Mouse (Mus musculus) CH12.LX (cell line): ENCODE measurements around the gene Gmds. TPM values are rescaled to one million over a fixed set of nuclear protein-coding genes. Genes with fewer than 3 reads are reported as not detected.

Experiments used
- DNase-seq: peaks from one replicate; pipeline ENCODE4 v3.0.0-alpha.2; 2013; ENCODE audit errors: extremely low read depth
- H3K27ac ChIP-seq: 2 replicates; pipeline ENCODE4 v1.5.1; 2012; ENCODE audit warnings: low read depth, mild to moderate bottlenecking, control low read depth, moderate library complexity; ENCODE audit not compliant: insufficient read depth
- H3K27me3 ChIP-seq: replicated peaks from 2 replicates; pipeline ENCODE3; 2012; ENCODE audit warnings: inconsistent platforms
- H3K36me3 ChIP-seq, 2 experiments: replicated peaks in 1 of 2; 2 replicates each; pipeline versions ENCODE3 to v1.6.1; 2012; ENCODE audit warnings: inconsistent platforms in 1 of 2, low read length in 1 of 2, mild to moderate bottlenecking in 1 of 2, mixed read lengths in 1 of 2, moderate library complexity in 1 of 2; ENCODE audit not compliant: control insufficient read depth in 1 of 2, insufficient read depth in 1 of 2
- H3K4me1 ChIP-seq, 2 experiments: 2 replicates each; pipeline ENCODE4 v1.6.1; 2012; ENCODE audit warnings: inconsistent platforms in 1 of 2, moderate library complexity in 1 of 2; ENCODE audit not compliant: insufficient read depth in 2 of 2, control insufficient read depth in 1 of 2
- H3K4me2 ChIP-seq: 2 replicates; pipeline ENCODE4 v1.6.1; 2012; ENCODE audit warnings: low read depth, mild to moderate bottlenecking, control low read depth; ENCODE audit not compliant: poor library complexity, insufficient read depth, severe bottlenecking
- H3K4me3 ChIP-seq, 3 experiments: fragments of 150-350 bp in 1 of 3; sonication (generic) in 1 of 3; replicated peaks in 1 of 3; 2 replicates each; pipeline versions ENCODE3 to v1.5.1; 2011 to 2012; ENCODE audit warnings: low read depth in 2 of 3, low read length in 2 of 3, mild to moderate bottlenecking in 2 of 3, moderate library complexity in 2 of 3, control low read depth in 1 of 3, improper control_type of control experiment in 1 of 3, inconsistent platforms in 1 of 3, mixed read lengths in 1 of 3; ENCODE audit not compliant: poor library complexity in 1 of 3
- H3K79me2 ChIP-seq: replicated peaks from 2 replicates; pipeline ENCODE4 v1.6.1; 2012; ENCODE audit warnings: mild to moderate bottlenecking, moderate library complexity; ENCODE audit not compliant: control insufficient read depth, poor library complexity, insufficient read depth, severe bottlenecking; ENCODE audit errors: extremely low read depth
- H3K9ac ChIP-seq: 2 replicates; pipeline ENCODE4 v1.6.1; 2012; ENCODE audit warnings: low read depth, mild to moderate bottlenecking, control low read depth, moderate library complexity; ENCODE audit not compliant: insufficient read depth
- H3K9me3 ChIP-seq: replicated peaks from 2 replicates; pipeline ENCODE3; 2012; ENCODE audit warnings: low read length, inconsistent platforms, mixed read lengths
- BHLHE40 ChIP-seq: IDR thresholded peaks from 2 replicates; pipeline ENCODE4 v1.6.1; 2011; ENCODE audit warnings: mild to moderate bottlenecking, low read depth, low read length, improper control_type of control experiment
- CHD1 ChIP-seq: IDR thresholded peaks from 2 replicates; pipeline ENCODE4 v1.6.1; 2012; ENCODE audit warnings: low read depth, low read length, improper control_type of control experiment, inconsistent platforms
- CHD2 ChIP-seq: IDR thresholded peaks from 2 replicates; pipeline ENCODE4 v1.6.1; 2011; ENCODE audit warnings: low read length, improper control_type of control experiment
- CTCF ChIP-seq, 2 experiments: IDR thresholded peaks in 1 of 2; conservative IDR thresholded peaks in 1 of 2; 2 replicates each; pipeline ENCODE4 v1.5.1; 2011 to 2012; ENCODE audit warnings: low read depth in 2 of 2, low read length in 2 of 2, improper control_type of control experiment in 1 of 2, inconsistent platforms in 1 of 2, mild to moderate bottlenecking in 1 of 2, moderate library complexity in 1 of 2
- GABPA ChIP-seq: IDR thresholded peaks from 2 replicates; pipeline ENCODE4 v1.6.1; 2012; ENCODE audit warnings: low read depth, low read length, improper control_type of control experiment, inconsistent platforms; ENCODE audit not compliant: insufficient replicate concordance
- JUND ChIP-seq: conservative IDR thresholded peaks from 2 replicates; pipeline ENCODE4 v1.6.1; 2011; ENCODE audit warnings: low read depth, low read length, improper control_type of control experiment
- KAT2A ChIP-seq: IDR thresholded peaks from 2 replicates; pipeline ENCODE4 v1.6.1; 2012; ENCODE audit warnings: low read length, improper control_type of control experiment, inconsistent platforms; ENCODE audit not compliant: insufficient replicate concordance
- MAFK ChIP-seq: IDR thresholded peaks from 2 replicates; pipeline ENCODE4 v1.6.1; 2011; ENCODE audit warnings: low read length, improper control_type of control experiment; ENCODE audit not compliant: insufficient replicate concordance
- MXI1 ChIP-seq: IDR thresholded peaks from 2 replicates; pipeline ENCODE4 v1.6.1; 2011; ENCODE audit warnings: mild to moderate bottlenecking, low read depth, low read length, improper control_type of control experiment
- NELFE ChIP-seq: IDR thresholded peaks from 2 replicates; pipeline ENCODE4 v1.6.1; 2011; ENCODE audit warnings: low read depth, low read length, improper control_type of control experiment
- POLR2AphosphoS2 ChIP-seq: IDR thresholded peaks from 2 replicates; pipeline ENCODE4 v1.6.1; 2011; ENCODE audit warnings: low read depth, low read length, improper control_type of control experiment
- RAD21 ChIP-seq: IDR thresholded peaks from 2 replicates; pipeline ENCODE4 v1.6.1; 2011; ENCODE audit warnings: low read depth, mild to moderate bottlenecking, low read length, improper control_type of control experiment, moderate library complexity
- SIN3A ChIP-seq: IDR thresholded peaks from 2 replicates; pipeline ENCODE4 v1.6.1; 2012; ENCODE audit warnings: low read length, improper control_type of control experiment, inconsistent platforms
- SMC3 ChIP-seq: IDR thresholded peaks from 2 replicates; pipeline ENCODE4 v1.6.1; 2011; ENCODE audit warnings: low read depth, low read length, improper control_type of control experiment
- UBTF ChIP-seq: IDR thresholded peaks from 2 replicates; pipeline ENCODE4 v1.6.1; 2012; ENCODE audit warnings: low read depth, mild to moderate bottlenecking, inconsistent platforms, low read length, improper control_type of control experiment, moderate library complexity
- ZC3H11A ChIP-seq: IDR thresholded peaks from 2 replicates; pipeline ENCODE4 v1.6.1; 2012; ENCODE audit warnings: low read depth, mild to moderate bottlenecking, inconsistent platforms, low read length, improper control_type of control experiment
- ZKSCAN1 ChIP-seq: IDR thresholded peaks from 2 replicates; pipeline ENCODE4 v1.6.1; 2012; ENCODE audit warnings: low read depth, inconsistent platforms, low read length, improper control_type of control experiment, borderline replicate concordance
- ZNF384 ChIP-seq: IDR thresholded peaks from 2 replicates; pipeline ENCODE4 v1.6.1; 2012; ENCODE audit warnings: low read depth, low read length, improper control_type of control experiment, inconsistent platforms
- dilution Hi-C: fragments of 300-500 bp; cut with MboI; formaldehyde crosslinking; loops from 2 replicates; pipeline ENCODE4 v1.14.3; 2020; ENCODE audit warnings: low sequenced_read_pairs; ENCODE audit not compliant: extremely low pct_unique_long_range_greater_than_20kb, extremely low pct_ligation_motif_present
- in situ Hi-C: fragments of 300-500 bp; cut with MboI; formaldehyde crosslinking; loops from 3 replicates; pipeline ENCODE4 v1.14.3; 2019; ENCODE audit warnings: low sequenced_read_pairs, low pct_ligation_motif_present, low pct_unique_long_range_greater_than_20kb, mixed read lengths
- polyA plus RNA-seq: library from polyadenylated mRNA; unstranded; fragments of >175 nt; gene quantifications from 2 replicates; pipeline ENCODE4 v1.2.1, GENCODE M21; 2012; ENCODE audit warnings: low read depth; ENCODE audit not compliant: insufficient read length
- total RNA-seq, 2 experiments: library from RNA; depleted of rRNA; stranded (reverse); fragments of 300-350 nt in 1 of 2; fragments of >200 nt in 1 of 2; gene quantifications; 2 replicates each; pipeline ENCODE4 v1.2.3; 2012 to 2014

The Gmds gene
- total and polyA plus RNA-seq, 3 experiments, result 11.0 to 19.3 (median 15.1) TPM

- H3K4me3 ChIP-seq, result no peak overlapping the region
- no peaks in the 10 kb centered on the region for H3K9me3 ChIP-seq
- no peak overlapping the region for H3K27ac ChIP-seq
- in situ Hi-C loops, result no loop called here
- DNase-seq, result peak; percentile 59
- H3K4me2 ChIP-seq, result no peak overlapping the region
- no peaks in the 10 kb centered on the region for H3K79me2 ChIP-seq
- dilution Hi-C loops, result no loop called here
- H3K4me1 ChIP-seq, result peaks cover 0 to 5% of the 10 kb centered on the region in 2 experiments; a peak in 1 of 4 replicates
- H3K27me3 ChIP-seq, result no peaks in the 10 kb centered on the region
- no peaks in the 10 kb centered on the region for H3K36me3 ChIP-seq
- H3K9ac ChIP-seq, result no peak overlapping the region
- no peak for TF ChIP-seq NELFE
- TF ChIP-seq KAT2A, result no peak
- TF ChIP-seq RAD21, result peak; percentile 57
- TF ChIP-seq MXI1, result no peak
- peak; percentile 84 to 85 for TF ChIP-seq CTCF (conservative IDR thresholded peaks at IDR 0.05 in 1 of 2, IDR thresholded peaks at IDR 0.05 in 1 of 2; ENCODE audit: low read depth in 2 of 2, low read length in 2 of 2)
- TF ChIP-seq SMC3, result peak; percentile 82
Measured at GRCm38 (mm10) chr13:31956584-31956983, 382.0 kb downstream of the Gmds start.

GRCm38 (mm10) chr13:31956112-31956511 is 382.4 kb downstream of the Gmds start:
- Histone ChIP-seq H3K9ac (no peak overlapping the region), H3K79me2 (no peaks in the 10 kb centered on the region), H3K27ac (no peak overlapping the region), H3K9me3 (no peaks in the 10 kb centered on the region), H3K36me3 (no peaks in the 10 kb centered on the region), H3K4me2 (no peak overlapping the region), H3K27me3 (no peaks in the 10 kb centered on the region), H3K4me3 (no peak overlapping the region), H3K4me1 (peaks cover 0 to 5% of the 10 kb centered on the region in 2 experiments; a peak in 1 of 4 replicates)
- no peak for DNase-seq
- in situ Hi-C loops, result no loop called here
- dilution Hi-C loops, result no loop called here
- TF ChIP-seq SIN3A, result no peak
- no peak for TF ChIP-seq CHD1
- TF ChIP-seq MAFK, result no peak
- TF ChIP-seq UBTF, result no peak
- TF ChIP-seq POLR2AphosphoS2, result no peak
- no peak for TF ChIP-seq NELFE
- TF ChIP-seq SMC3, result no peak
- TF ChIP-seq MXI1, result no peak
- no peak for TF ChIP-seq BHLHE40
- no peak for TF ChIP-seq ZNF384
- TF ChIP-seq ZC3H11A, result no peak
- no peak for TF ChIP-seq JUND
- TF ChIP-seq CHD2, result no peak
- no peak for TF ChIP-seq ZKSCAN1
- no peak for TF ChIP-seq GABPA
